ENCODE assay signal across 18 mouse cellular contexts in genomic region chr11:44103841-44104191, GRCm38 (mm10).
DNase-seq lines count a peak whose midpoint lies in the region; ATAC-seq and TF ChIP-seq lines count a peak whose summit lies in the region.
"Had no signal": no experiment of that assay in that cellular context is flagged by ENCODE, and none has a peak within 500 bp of the region (broad histone marks: within the 10 kb centered on the region; RNA-seq: fewer than 3 reads in every experiment).

No protein-coding gene starts in this region.

- H3K36me3 ChIP-seq in forebrain, embryonic 13.5 days (ENCODE audit: poor library complexity, severe bottlenecking), result no peaks in the 10 kb centered on the region
- H3K36me3 ChIP-seq in forebrain, embryonic 10.5 days (replicated peaks), result no peaks in the 10 kb centered on the region
- no peaks in the 10 kb centered on the region for H3K36me3 ChIP-seq in lung, postnatal 0 days (ENCODE audit: insufficient read depth, low read length)
- no peaks in the 10 kb centered on the region for H3K36me3 ChIP-seq in neural tube, embryonic 13.5 days
- H3K36me3 ChIP-seq: heart, embryonic 13.5 days; liver, embryonic 15.5 days had no signal

- no peak overlapping the region for H3K4me2 ChIP-seq in forebrain, embryonic 13.5 days
- no peak overlapping the region for H3K4me2 ChIP-seq in lung, postnatal 0 days (replicated peaks; ENCODE audit: low read depth, low read length)
- no peak overlapping the region for H3K4me2 ChIP-seq in neural tube, embryonic 13.5 days
- H3K4me2 ChIP-seq: heart, embryonic 13.5 days; liver, embryonic 15.5 days had no signal

- no peak for TF ChIP-seq EP300 in lung, postnatal 0 days (IDR thresholded peaks at IDR 0.05)

- ATAC-seq in forebrain, embryonic 13.5 days, result peak; percentile 68; the same call in 1 of the 2 replicates
- ATAC-seq in lung, postnatal 0 days, result no peak
- ATAC-seq in neural tube, embryonic 13.5 days (ENCODE audit: low read depth), result peak; percentile 76; the same call in 1 of the 2 replicates

- H3K27ac ChIP-seq in forebrain, embryonic 13.5 days, result no peak overlapping the region
- no peak overlapping the region for H3K27ac ChIP-seq in forebrain, embryonic 10.5 days
- H3K27ac ChIP-seq in lung, postnatal 0 days (ENCODE audit: low read length), result no peak overlapping the region
- peak overlapping the region; percentile 65; the same call in 1 of the 2 replicates for H3K27ac ChIP-seq in neural tube, embryonic 13.5 days (replicated peaks)
- H3K27ac ChIP-seq: heart, embryonic 13.5 days; liver, embryonic 15.5 days had no signal

- peaks cover 7% of the 10 kb centered on the region for H3K4me1 ChIP-seq in forebrain, embryonic 13.5 days
- no peaks in the 10 kb centered on the region for H3K4me1 ChIP-seq in forebrain, embryonic 10.5 days
- H3K4me1 ChIP-seq in lung, postnatal 0 days (ENCODE audit: insufficient read depth, low read depth, low read length), result no peaks in the 10 kb centered on the region
- peaks cover 12% of the 10 kb centered on the region for H3K4me1 ChIP-seq in neural tube, embryonic 13.5 days (replicated peaks)
- H3K4me1 ChIP-seq: liver, embryonic 15.5 days had no signal

- no peak overlapping the region for H3K4me3 ChIP-seq in forebrain, embryonic 13.5 days
- H3K4me3 ChIP-seq in forebrain, embryonic 10.5 days, result no peak overlapping the region
- H3K4me3 ChIP-seq in lung, postnatal 0 days (ENCODE audit: low read depth, low read length), result no peak overlapping the region
- no peak overlapping the region for H3K4me3 ChIP-seq in neural tube, embryonic 13.5 days
- H3K4me3 ChIP-seq: heart, embryonic 13.5 days; liver, embryonic 15.5 days had no signal

- H3K27me3 ChIP-seq in forebrain, embryonic 13.5 days, result no peaks in the 10 kb centered on the region
- no peaks in the 10 kb centered on the region for H3K27me3 ChIP-seq in forebrain, embryonic 10.5 days (ENCODE audit: poor library complexity, severe bottlenecking)
- no peaks in the 10 kb centered on the region for H3K27me3 ChIP-seq in lung, postnatal 0 days (replicated peaks; ENCODE audit: insufficient read depth, low read length)
- H3K27me3 ChIP-seq in neural tube, embryonic 13.5 days, result no peaks in the 10 kb centered on the region
- H3K27me3 ChIP-seq: heart, embryonic 13.5 days; liver, embryonic 15.5 days had no signal

- H3K9ac ChIP-seq in forebrain, embryonic 13.5 days, result no peak overlapping the region
- no peak overlapping the region for H3K9ac ChIP-seq in lung, postnatal 0 days (replicated peaks; ENCODE audit: low read depth)
- no peak overlapping the region for H3K9ac ChIP-seq in neural tube, embryonic 13.5 days
- H3K9ac ChIP-seq: heart, embryonic 13.5 days; liver, embryonic 15.5 days had no signal

- no peak for DNase-seq in forebrain, embryonic 10.5 days (ENCODE audit: extremely low spot score, low spot score)
- DNase-seq in lung, postnatal 0 days (ENCODE audit: low spot score), result peak; percentile 6
- DNase-seq in lung, adult 18-20 months, result no peak
- DNase-seq in brain, embryonic 18.5 days (ENCODE audit: low read depth, low spot score), result peak; percentile 30
- DNase-seq in gastrocnemius, postnatal 4 days (ENCODE audit: low spot score in 2 of 2), result no peak
- DNase-seq: B cell, adult 2 months; cerebellum, adult 18-20 months; gastrocnemius, postnatal 25 days; heart, postnatal 4 days; kidney, adult 18-20 months; kidney, postnatal 25 days; layer of hippocampus, adult 9-11 months; right cerebral cortex, postnatal 25 days; thymus, postnatal 25 days had no signal

- no peak for TF ChIP-seq CTCF in lung, postnatal 0 days (IDR thresholded peaks at IDR 0.05)

- H3K9me3 ChIP-seq in forebrain, embryonic 13.5 days (replicated peaks), result no peaks in the 10 kb centered on the region
- no peaks in the 10 kb centered on the region for H3K9me3 ChIP-seq in forebrain, embryonic 10.5 days
- no peaks in the 10 kb centered on the region for H3K9me3 ChIP-seq in lung, postnatal 0 days (ENCODE audit: low read length)
- no peaks in the 10 kb centered on the region for H3K9me3 ChIP-seq in neural tube, embryonic 13.5 days
- H3K9me3 ChIP-seq: heart, embryonic 13.5 days; liver, embryonic 15.5 days had no signal

Comparison
In these comparisons a context has a peak if more than half of its experiments do, and no peak if none do; other contexts are left out.
1. DNase-seq: peak in lung, postnatal 0 days (single experiment) and brain, embryonic 18.5 days (single experiment); none in forebrain, embryonic 10.5 days (single experiment), lung, adult 18-20 months (0 of 2) and gastrocnemius, postnatal 4 days (0 of 2).